ENCODE assay signal across 8 mouse cellular contexts in the genomic region with DNA sequence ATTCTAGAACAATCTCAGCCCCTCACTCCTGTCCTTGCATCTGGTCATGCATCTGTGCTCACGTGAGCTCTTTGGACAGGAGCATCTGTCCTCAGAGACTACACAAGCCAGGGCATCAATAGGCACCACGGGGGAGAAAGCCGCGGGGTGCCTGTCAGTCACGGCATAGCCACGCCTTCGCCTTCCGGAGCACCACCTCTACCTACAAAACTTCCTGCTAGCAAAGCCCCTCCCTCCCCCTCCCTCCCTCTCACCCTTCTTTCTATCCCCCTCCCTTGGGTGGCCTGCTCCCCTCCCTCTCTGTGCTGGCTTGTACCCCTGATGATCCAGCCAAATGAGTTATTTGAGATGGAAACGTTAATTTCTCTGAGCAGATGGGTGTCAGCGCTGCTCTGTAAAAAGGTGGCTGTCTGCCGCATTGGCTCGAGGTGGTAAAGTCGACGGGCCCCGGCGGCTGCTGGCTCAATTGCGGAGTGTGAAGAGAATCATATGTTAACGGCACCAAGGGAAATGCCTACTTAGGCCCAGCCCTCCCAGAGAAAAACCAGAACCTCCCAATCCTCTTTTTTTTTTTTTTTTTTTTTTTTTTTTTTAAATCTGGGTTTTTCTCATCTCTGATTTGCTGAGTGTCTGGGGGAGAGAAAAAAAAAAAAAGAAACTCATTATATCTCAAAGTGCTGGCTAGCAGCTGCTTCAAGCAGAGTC.
DNase-seq lines count a peak whose midpoint lies in the region; ATAC-seq and TF ChIP-seq lines count a peak whose summit lies in the region.

No protein-coding gene starts in this region.

- peak overlapping the region; percentile 30 to 31; a peak in 3 of 4 replicates for H3K4me3 ChIP-seq in heart, embryonic 14.5 days (ENCODE audit: control insufficient read depth in 1 of 2, insufficient read depth in 1 of 2, low read depth in 1 of 2, low read length in 2 of 2)
- H3K4me3 ChIP-seq in lung, adult 2 months (replicated peaks; ENCODE audit: extremely low read depth, low read depth, low read length), result peak overlapping the region; percentile 39

- H3K27ac ChIP-seq in heart, embryonic 14.5 days (replicated peaks in 1 of 2; ENCODE audit: control insufficient read depth in 1 of 2, insufficient read depth in 1 of 2, low read depth in 2 of 2, low read length in 2 of 2), result peak overlapping the region in 1 of 2 experiments; percentile 45; a peak in 1 of 4 replicates

- peaks cover 21% of the 10 kb centered on the region; the same call in 1 of the 2 replicates for H3K27me3 ChIP-seq in heart, embryonic 14.5 days (ENCODE audit: control insufficient read depth, insufficient read depth, low read length)

- H3K36me3 ChIP-seq in heart, embryonic 14.5 days (ENCODE audit: control insufficient read depth, insufficient read depth, low read length), result no peaks in the 10 kb centered on the region

- TF ChIP-seq POLR2A in lung, adult 2 months (IDR thresholded peaks at IDR 0.05; ENCODE audit: borderline replicate concordance, extremely low read depth, low read depth, low read length), result no peak

- ATAC-seq in heart, embryonic 14.5 days (ENCODE audit: insufficient number of reproducible peaks, insufficient read depth, low FRiP score, low read depth), result no peak
- no peak for ATAC-seq in monocyte, adult 5-6 weeks (replicated peaks; ENCODE audit: insufficient number of reproducible peaks, low FRiP score, low TSS enrichment, poor library complexity, severe bottlenecking)

- 0 out of 2 replicates have a peak overlapping the region, but pooled peaks have one; percentile 6 for H3K9ac ChIP-seq in heart, embryonic 14.5 days (ENCODE audit: low read length)

- H3K4me1 ChIP-seq in heart, embryonic 14.5 days (ENCODE audit: control insufficient read depth in 2 of 2, insufficient read depth in 2 of 2, low read length in 2 of 2), result peaks cover 7 to 10% of the 10 kb centered on the region in 2 experiments
- 0 out of 2 replicates have a peak, but pooled peaks cover 9% of the 10 kb centered on the region for H3K4me1 ChIP-seq in lung, adult 2 months (ENCODE audit: control insufficient read depth, insufficient read depth, low read length)

- H3K9me3 ChIP-seq in heart, embryonic 14.5 days (ENCODE audit: control insufficient read depth, low read length), result peaks cover 5% of the 10 kb centered on the region; the same call in 1 of the 2 replicates

- no peak for TF ChIP-seq CTCF in lung, adult 2 months (IDR thresholded peaks at IDR 0.05; ENCODE audit: insufficient read depth, low read length)

- peak overlapping the region; percentile 64 for H3K4me2 ChIP-seq in heart, embryonic 14.5 days (ENCODE audit: low read length)

- WGBS in heart, embryonic 14.5 days, result 3% methylated on average over 18 of the region's 18 CpGs
- WGBS in lung, adult 2 months, result 2% methylated on average over 18 of the region's 18 CpGs

- peak; percentile 46 to 56 for DNase-seq in left cerebral cortex, adult 18-20 months (ENCODE audit: low spot score in 2 of 2)
- no peak for DNase-seq in left cerebral cortex, adult 11 months (ENCODE audit: low spot score)
- DNase-seq in embryo, embryonic 10.5 days (ENCODE audit: low spot score), result peak; percentile 57
- peak; percentile 17 to 55 for DNase-seq in kidney, postnatal 25 days
- no peak for DNase-seq in lung, adult 2 months
- peak; percentile 63 for DNase-seq in retina, embryonic 14.5 days (ENCODE audit: low spot score)

Comparison
In these comparisons a context has a peak if more than half of its experiments do, and no peak if none do; other contexts are left out.
1. DNase-seq: peak in left cerebral cortex, adult 18-20 months (2 of 2), embryo, embryonic 10.5 days (single experiment), kidney, postnatal 25 days (2 of 2) and retina, embryonic 14.5 days (single experiment); none in left cerebral cortex, adult 11 months (single experiment) and lung, adult 2 months (single experiment).